Mouse (Mus musculus): Measurements from ENCODE around the gene Gpr50. TPM values are rescaled to one million over a fixed set of nuclear protein-coding genes. Genes with fewer than 3 reads are reported as not detected.

Gene Gpr50
- total RNA-seq (2021), result not detected
- long read RNA-seq, experiment 1, result 0 reads
- long read RNA-seq, experiment 2, result 0 reads

GRCm38 (mm10) chrX:71663374-71663773 lies at the start of gene Gpr50:
Gene Gpr50, plus strand, starts transcription at chrX:71663667.
- DNase-seq (ENCODE audit: low spot score in 2 of 2), result no peak

DNA sequence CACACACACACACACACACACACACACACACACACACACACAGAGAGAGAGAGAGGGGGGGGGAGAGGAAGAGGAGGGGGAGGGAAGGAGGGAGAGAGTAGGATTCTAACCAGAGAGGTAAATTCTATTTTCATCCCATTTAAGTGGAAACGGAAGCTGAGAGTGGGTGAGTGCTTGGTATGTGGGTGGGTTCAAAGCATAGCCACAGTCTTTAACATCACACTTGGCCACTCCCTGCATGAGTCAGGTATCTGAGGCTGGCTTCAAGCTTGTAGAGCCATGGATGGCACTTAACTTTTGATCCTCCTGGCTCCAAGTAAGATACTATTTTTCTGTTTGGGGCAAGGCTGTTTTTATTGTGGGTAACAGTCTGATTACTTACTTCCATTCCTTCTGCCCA lies 41.2 kb upstream of the Gpr50 start:
- DNase-seq (ENCODE audit: low spot score in 2 of 2), result no peak

DNA sequence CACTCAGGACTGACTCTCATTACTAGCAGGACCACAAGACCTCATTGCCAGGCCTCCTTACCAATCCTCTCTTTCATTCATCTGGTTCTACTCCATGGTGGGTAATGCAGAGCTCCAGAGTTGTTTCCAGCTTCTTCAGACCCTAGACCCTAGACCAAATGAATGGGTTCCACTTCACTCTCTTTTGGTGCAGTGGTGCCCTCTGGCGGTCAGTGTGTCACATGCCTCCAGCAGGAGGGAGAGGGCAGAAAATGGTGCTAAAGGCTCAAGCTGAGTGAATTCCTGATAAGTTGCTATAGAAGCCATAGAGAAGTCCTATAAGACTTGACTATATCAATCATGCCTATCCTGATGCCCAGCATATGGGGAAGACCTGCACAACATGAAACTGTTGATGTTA lies 39.6 kb upstream of the Gpr50 start:
- peak; percentile 39 for DNase-seq (ENCODE audit: low spot score in 2 of 2)

DNA sequence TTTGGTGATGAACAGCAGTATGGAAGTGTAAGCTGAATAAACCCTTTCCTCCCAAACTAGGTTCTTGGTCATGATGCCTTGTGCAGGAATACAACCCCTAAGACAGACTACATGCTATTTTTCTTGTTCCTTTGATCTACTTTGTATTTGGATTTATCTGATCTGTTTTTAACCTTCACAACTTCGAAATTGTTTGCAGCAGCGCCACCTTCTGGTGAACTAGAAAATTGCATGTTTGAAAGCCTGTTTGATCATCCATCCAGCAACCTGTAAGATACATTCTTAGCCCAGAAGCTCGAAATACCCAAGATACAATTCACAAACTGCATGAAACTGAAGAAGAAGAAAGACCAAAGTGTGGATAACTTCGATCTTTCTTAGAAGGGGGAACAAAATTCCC lies 35.2 kb upstream of the Gpr50 start:
- peak; percentile 43 to 45 for DNase-seq (ENCODE audit: low spot score in 2 of 2)

DNA sequence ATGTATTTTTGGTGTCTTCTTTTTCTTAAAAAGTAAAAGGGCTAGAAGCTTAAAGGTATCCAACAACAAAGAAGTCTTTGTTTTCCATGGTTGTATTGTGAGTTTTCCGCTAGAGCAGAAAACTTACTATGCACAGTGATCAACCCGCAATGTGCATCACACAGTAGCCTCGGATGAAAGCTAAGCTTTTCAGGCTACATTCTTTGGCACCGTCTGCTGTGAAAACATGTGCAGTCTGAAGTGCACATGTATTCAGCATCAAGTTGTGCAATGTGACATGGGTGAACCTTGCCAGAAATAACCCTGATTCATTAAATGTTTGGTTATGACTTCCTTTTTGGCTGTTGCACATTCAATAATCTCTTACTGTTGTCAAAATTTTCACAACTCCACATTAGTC lies 32.8 kb upstream of the Gpr50 start:
- DNase-seq (ENCODE audit: low spot score in 2 of 2), result no peak

DNA sequence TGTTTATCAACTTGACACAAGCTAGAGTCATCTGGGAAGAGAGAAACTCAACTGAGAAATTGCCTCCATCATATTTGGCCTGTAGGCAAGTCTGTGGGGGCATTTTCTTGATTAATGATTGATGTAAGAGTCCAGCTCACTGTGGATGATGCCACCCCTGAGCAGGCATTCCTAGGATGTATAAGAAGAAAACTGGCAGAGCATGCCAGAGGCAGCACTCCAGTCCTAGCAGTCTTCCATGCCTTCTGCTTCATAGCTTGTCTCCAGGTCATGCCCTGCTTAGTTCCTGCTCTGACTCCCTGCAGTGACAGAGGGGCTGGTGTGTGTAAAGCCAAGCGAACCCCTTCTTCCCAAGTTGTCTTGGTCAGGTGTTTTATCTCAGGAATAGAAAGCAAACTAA lies 32.3 kb upstream of the Gpr50 start:
- no peak for DNase-seq (ENCODE audit: low spot score in 2 of 2)

GRCm38 (mm10) chrX:71647958-71648357 lies 15.5 kb upstream of the Gpr50 start:
- peak; percentile 41 to 44 for DNase-seq (ENCODE audit: low spot score in 2 of 2)

GRCm38 (mm10) chrX:71648434-71648833 lies 15.0 kb upstream of the Gpr50 start:
- DNase-seq (ENCODE audit: low spot score in 2 of 2), result no peak

DNA sequence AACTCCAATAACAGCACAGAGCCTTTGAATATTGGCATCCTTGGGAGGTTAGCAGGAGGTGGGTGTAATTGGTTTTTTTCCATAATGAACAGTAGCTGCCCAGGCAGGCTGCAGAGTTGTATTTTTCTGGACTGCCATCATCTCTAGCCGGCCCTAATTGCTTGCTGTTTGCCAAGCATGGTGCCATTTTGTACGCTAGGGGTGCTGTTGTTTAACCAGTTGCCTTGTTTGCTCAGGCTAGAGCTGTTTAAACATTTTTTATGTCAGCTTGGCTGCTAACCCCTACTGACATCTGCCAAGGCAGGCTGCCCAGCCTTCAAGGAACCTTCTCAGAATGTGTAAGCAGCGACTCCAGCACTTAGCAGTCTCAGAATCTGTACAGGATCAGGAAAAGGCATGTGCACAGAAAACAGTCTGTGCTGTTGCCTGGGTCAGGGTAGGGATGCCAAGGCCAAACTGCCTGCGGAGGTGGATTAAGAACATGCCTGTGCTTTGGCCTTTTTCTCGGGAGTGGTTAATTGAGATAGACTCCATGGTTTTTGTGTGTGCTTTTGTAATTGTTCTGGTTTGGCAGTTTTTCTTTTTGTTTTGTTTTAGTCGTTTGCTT lies 14.5 kb upstream of the Gpr50 start:
- DNase-seq (ENCODE audit: low spot score in 2 of 2), result peak in 1 of 2 experiments; percentile 6

- no peak for DNase-seq (ENCODE audit: low spot score in 2 of 2)
Measured at GRCm38 (mm10) chrX:71649993-71650392, 13.5 kb upstream of the Gpr50 start.

GRCm38 (mm10) chrX:71661794-71662193 lies 1.7 kb upstream of the Gpr50 start:
- DNase-seq (ENCODE audit: low spot score in 2 of 2), result no peak

GRCm38 (mm10) chrX:71663871-71664687 lies 612 bp downstream of the Gpr50 start:
- no peak for DNase-seq (ENCODE audit: low spot score in 2 of 2)

GRCm38 (mm10) chrX:71664688-71665026 lies 1.2 kb downstream of the Gpr50 start:
- DNase-seq (ENCODE audit: low spot score in 2 of 2), result no peak

GRCm38 (mm10) chrX:71670254-71670653 lies 6.8 kb downstream of the Gpr50 start:
- DNase-seq (ENCODE audit: low spot score in 2 of 2), result no peak

GRCm38 (mm10) chrX:71700817-71701469 lies 37.5 kb downstream of the Gpr50 start:
- no peak for DNase-seq (ENCODE audit: low spot score in 2 of 2)

Other genes starting within 250 kb of the Gpr50 start
- gene Cd99l2, start 170.8 kb upstream of the Gpr50 start, total RNA-seq (2021), result 10 to 100 TPM; 84.8 to 90.4 TPM
- gene Hmgb3, start 107.7 kb upstream of the Gpr50 start, total RNA-seq (2021), result 100 to 1,000 TPM; 156 to 178 TPM
- 10 to 100 TPM; 41.1 to 44.5 TPM for gene Vma21, start 152.3 kb downstream of the Gpr50 start, total RNA-seq (2021)

Measured in adrenal gland, adult 18-20 months (tissue).